In the genomic region with DNA sequence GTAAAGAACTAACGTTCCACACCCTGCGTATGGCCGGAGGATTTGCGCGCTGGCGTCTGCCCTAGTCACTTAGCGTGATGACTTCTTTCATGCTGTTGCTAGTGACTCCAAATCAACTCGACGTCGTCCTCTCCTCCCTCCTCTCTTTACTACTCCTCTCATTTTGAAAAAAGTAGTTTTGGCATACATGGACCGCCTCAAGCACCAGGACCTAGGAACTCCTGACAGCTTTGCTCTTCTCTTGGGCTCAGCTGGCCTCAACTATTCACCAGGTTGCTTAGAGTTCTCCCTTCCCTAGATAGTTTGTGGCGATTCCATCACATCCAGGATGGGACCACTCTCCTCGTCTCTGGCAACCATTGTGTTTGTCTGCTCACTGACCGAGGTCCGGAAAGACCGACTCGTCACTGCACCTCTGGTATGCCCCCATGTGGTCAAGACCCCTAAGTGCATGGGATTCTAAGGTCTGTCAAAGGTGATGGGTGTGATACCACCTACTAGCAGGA, we compare ENCODE assay signal across 8 mouse cellular contexts. TPM values are rescaled to one million over a fixed set of nuclear protein-coding genes. Genes with fewer than 3 reads are reported as not detected.
A peak's percentile ranks its signal among the peaks of the same experiment; 100 is the strongest.
DNase-seq lines count a peak whose midpoint lies in the region; ATAC-seq and TF ChIP-seq lines count a peak whose summit lies in the region.

No protein-coding gene starts in this region.

- peak overlapping the region; percentile 93 for H3K9ac ChIP-seq in forebrain, postnatal 0 days
- H3K9ac ChIP-seq in lung, embryonic 16.5 days (ENCODE audit: low read length) = peak overlapping the region; percentile 92

- no peaks in the 10 kb centered on the region for H3K27me3 ChIP-seq in cerebellum, adult 2 months (ENCODE audit: control insufficient read depth, insufficient read depth, low read length)
- no peaks in the 10 kb centered on the region for H3K27me3 ChIP-seq in forebrain, postnatal 0 days (ENCODE audit: insufficient read depth, low read length)
- H3K27me3 ChIP-seq in lung, embryonic 16.5 days (ENCODE audit: control insufficient read depth, insufficient read depth, low read depth, low read length) = no peaks in the 10 kb centered on the region

- ATAC-seq in forebrain, postnatal 0 days = peak; percentile 8
- peak; percentile 46 to 62 for ATAC-seq in hematopoietic stem cell, adult 5-6 weeks (replicated peaks in 1 of 2; ENCODE audit: insufficient read depth in 1 of 2, low FRiP score in 2 of 2, low TSS enrichment in 1 of 2, low read depth in 1 of 2, poor library complexity in 2 of 2, severe bottlenecking in 2 of 2)
- peak; percentile 16; the same call in 1 of the 2 replicates for ATAC-seq in lung, embryonic 16.5 days (ENCODE audit: low read depth)

- TF ChIP-seq POLR2A in cerebellum, adult 2 months (IDR thresholded peaks at IDR 0.05; ENCODE audit: borderline replicate concordance, insufficient read depth, low read length) = no peak

- peaks cover 3% of the 10 kb centered on the region; the same call in 1 of the 2 replicates for H3K4me1 ChIP-seq in cerebellum, adult 2 months (ENCODE audit: control insufficient read depth, insufficient read depth, low read length)
- H3K4me1 ChIP-seq in forebrain, postnatal 0 days (ENCODE audit: insufficient read depth) = 0 out of 2 replicates have a peak, but pooled peaks cover 5% of the 10 kb centered on the region
- peaks cover 25% of the 10 kb centered on the region for H3K4me1 ChIP-seq in lung, embryonic 16.5 days (replicated peaks; ENCODE audit: control insufficient read depth, insufficient read depth, low read length)

- no peaks in the 10 kb centered on the region for H3K36me3 ChIP-seq in forebrain, postnatal 0 days (ENCODE audit: insufficient read depth)
- no peaks in the 10 kb centered on the region for H3K36me3 ChIP-seq in lung, embryonic 16.5 days (ENCODE audit: control insufficient read depth, insufficient read depth, low read length)

- peak; percentile 78 for DNase-seq in MEL-GATA-1-ER (ENCODE audit: extremely low read depth, low read depth)
- DNase-seq in cerebellum, adult 2 months = peak; percentile 87
- DNase-seq in forebrain, postnatal 0 days = no peak
- DNase-seq in layer of hippocampus, adult 9-11 months = peak; percentile 75
- peak; percentile 69 for DNase-seq in ovary, adult 18-20 months (ENCODE audit: low spot score)
- DNase-seq in thymus, postnatal 0 days (ENCODE audit: low spot score) = peak; percentile 91

- no peak overlapping the region; the same call in 1 of the 2 replicates for H3K27ac ChIP-seq in cerebellum, adult 2 months (ENCODE audit: insufficient read depth, low read length)
- peak overlapping the region; percentile 96 for H3K27ac ChIP-seq in forebrain, postnatal 0 days (ENCODE audit: low read depth, low read length)
- H3K27ac ChIP-seq in lung, embryonic 16.5 days (ENCODE audit: low read length) = peak overlapping the region; percentile 99

- peak overlapping the region; percentile 51 for H3K4me2 ChIP-seq in forebrain, postnatal 0 days (ENCODE audit: low read depth)
- H3K4me2 ChIP-seq in lung, embryonic 16.5 days (ENCODE audit: low read depth, low read length) = peak overlapping the region; percentile 80

- peak; percentile 71 for TF ChIP-seq CTCF in cerebellum, adult 2 months (IDR thresholded peaks at IDR 0.05; ENCODE audit: borderline replicate concordance, insufficient read depth, low read depth, low read length)
- TF ChIP-seq CTCF in forebrain, postnatal 0 days (IDR thresholded peaks at IDR 0.05; ENCODE audit: low read depth) = peak; percentile 78

- under 1% methylated on average over 17 of the region's 17 CpGs for WGBS in cerebellum, adult 2 months
- under 1% methylated on average over 17 of the region's 17 CpGs for WGBS in forebrain, postnatal 0 days
- 0% methylated on average over 17 of the region's 17 CpGs for WGBS in lung, embryonic 16.5 days

- peak overlapping the region; percentile 85 for H3K4me3 ChIP-seq in cerebellum, adult 2 months (replicated peaks; ENCODE audit: insufficient read depth, low read depth, low read length)
- peak overlapping the region; percentile 91 for H3K4me3 ChIP-seq in forebrain, postnatal 0 days (ENCODE audit: low read depth, low read length)
- H3K4me3 ChIP-seq in lung, embryonic 16.5 days (ENCODE audit: low read length) = peak overlapping the region; percentile 84

- no peaks in the 10 kb centered on the region for H3K9me3 ChIP-seq in forebrain, postnatal 0 days (ENCODE audit: low read length)
- H3K9me3 ChIP-seq in lung, embryonic 16.5 days (ENCODE audit: control insufficient read depth, low read length) = no peaks in the 10 kb centered on the region

RNA-seq across cellular contexts. Expression of a gene that starts 13.2 kb away (rescaled TPM):
- polyA plus RNA-seq in cerebellum, adult 2 months (2012; rRNA removed) = not detected in 2 replicates
- total RNA-seq in forebrain, postnatal 0 days (2014; rRNA removed) = not detected in 2 replicates
- not detected in 2 replicates for polyA plus RNA-seq in forebrain, postnatal 0 days (2015; fragmentation: Nextera tagmentation; extraction: Ambion mirVana)
- total RNA-seq in hematopoietic stem cell, adult 5-6 weeks (2017) = 0.20 and 1.1 TPM in 2 replicates
- 0.29 and 0.33 TPM in 2 replicates for polyA plus RNA-seq in lung, embryonic 16.5 days (2015; fragmentation: Nextera tagmentation; extraction: Ambion mirVana)
- polyA plus RNA-seq in thymus, postnatal 0 days (2015; fragmentation: Nextera tagmentation; extraction: Ambion mirVana) = 0.92 and 1.1 TPM in 2 replicates

RNA-seq across cellular contexts. Expression of a gene that starts 13.2 kb away (rescaled TPM):
- polyA plus RNA-seq in cerebellum, adult 2 months (2012; rRNA removed) = not detected in 2 replicates
- not detected in 2 replicates for total RNA-seq in forebrain, postnatal 0 days (2014; rRNA removed)
- not detected in 2 replicates for polyA plus RNA-seq in forebrain, postnatal 0 days (2015; fragmentation: Nextera tagmentation; extraction: Ambion mirVana)
- total RNA-seq in hematopoietic stem cell, adult 5-6 weeks (2017) = 1.1 TPM in 1 of 2 replicates, not detected in the other
- not detected in 2 replicates for polyA plus RNA-seq in lung, embryonic 16.5 days (2015; fragmentation: Nextera tagmentation; extraction: Ambion mirVana)
- 0.58 and 0.96 TPM in 2 replicates for polyA plus RNA-seq in thymus, postnatal 0 days (2015; fragmentation: Nextera tagmentation; extraction: Ambion mirVana)

RNA-seq across cellular contexts. Expression of a gene that starts 48.1 kb away (rescaled TPM):
- polyA plus RNA-seq in cerebellum, adult 2 months (2012; rRNA removed) = 0.06 TPM in 1 of 2 replicates, not detected in the other
- not detected in 2 replicates for total RNA-seq in forebrain, postnatal 0 days (2014; rRNA removed)
- 0.11 TPM in 1 of 2 replicates, not detected in the other for polyA plus RNA-seq in forebrain, postnatal 0 days (2015; fragmentation: Nextera tagmentation; extraction: Ambion mirVana)
- total RNA-seq in hematopoietic stem cell, adult 5-6 weeks (2017) = 17.0 and 22.4 TPM in 2 replicates
- polyA plus RNA-seq in lung, embryonic 16.5 days (2015; fragmentation: Nextera tagmentation; extraction: Ambion mirVana) = 0.23 and 0.36 TPM in 2 replicates
- polyA plus RNA-seq in thymus, postnatal 0 days (2015; fragmentation: Nextera tagmentation; extraction: Ambion mirVana) = 12.3 and 14.2 TPM in 2 replicates

RNA-seq across cellular contexts. Expression of a gene that starts 50.3 kb away (rescaled TPM):
- 0.08 TPM in 1 of 2 replicates, not detected in the other for polyA plus RNA-seq in cerebellum, adult 2 months (2012; rRNA removed)
- total RNA-seq in forebrain, postnatal 0 days (2014; rRNA removed) = 0.08 and 0.24 TPM in 2 replicates
- polyA plus RNA-seq in forebrain, postnatal 0 days (2015; fragmentation: Nextera tagmentation; extraction: Ambion mirVana) = 0.24 TPM in 1 of 2 replicates, not detected in the other
- total RNA-seq in hematopoietic stem cell, adult 5-6 weeks (2017) = 4.6 and 5.6 TPM in 2 replicates
- 0.25 and 0.33 TPM in 2 replicates for polyA plus RNA-seq in lung, embryonic 16.5 days (2015; fragmentation: Nextera tagmentation; extraction: Ambion mirVana)
- 1.5 and 1.6 TPM in 2 replicates for polyA plus RNA-seq in thymus, postnatal 0 days (2015; fragmentation: Nextera tagmentation; extraction: Ambion mirVana)

RNA-seq across cellular contexts. Expression of a gene that starts 51.6 kb away (rescaled TPM):
- polyA plus RNA-seq in cerebellum, adult 2 months (2012; rRNA removed) = 0.30 and 0.79 TPM in 2 replicates
- 0.38 and 0.54 TPM in 2 replicates for total RNA-seq in forebrain, postnatal 0 days (2014; rRNA removed)
- polyA plus RNA-seq in forebrain, postnatal 0 days (2015; fragmentation: Nextera tagmentation; extraction: Ambion mirVana) = 0.36 and 0.41 TPM in 2 replicates
- total RNA-seq in hematopoietic stem cell, adult 5-6 weeks (2017) = 109 and 150 TPM in 2 replicates
- polyA plus RNA-seq in lung, embryonic 16.5 days (2015; fragmentation: Nextera tagmentation; extraction: Ambion mirVana) = 0.79 and 0.87 TPM in 2 replicates
- polyA plus RNA-seq in thymus, postnatal 0 days (2015; fragmentation: Nextera tagmentation; extraction: Ambion mirVana) = 48.3 and 50.0 TPM in 2 replicates
